Mouse (Mus musculus) liver, embryonic 11.5 days (tissue): ENCODE results near the gene Sdccag8. TPM values are rescaled to one million over a fixed set of nuclear protein-coding genes. Genes with fewer than 3 reads are reported as not detected.
A peak's percentile ranks its signal among the peaks of the same experiment; 100 is the strongest.

Experiments used
- ATAC-seq: fragments of 200-750 bp; cut with Nextera tagmentation; replicated peaks from 2 replicates; pipeline ENCODE4 v1.8.0; 2017; ENCODE audit warnings: moderate number of reproducible peaks, mild to moderate bottlenecking, moderate TSS enrichment, moderate library complexity; ENCODE audit not compliant: low FRiP score
- DNase-seq: peaks from one replicate; pipeline ENCODE4 v3.0.0-alpha.2; 2017; ENCODE audit warnings: low spot score
- H3K27ac ChIP-seq: fragments of 300-500 bp; sonication (generic); 2 replicates; pipeline ENCODE4 v1.5.1; 2014; ENCODE audit warnings: mild to moderate bottlenecking, low read depth, low read length, control low read depth
- H3K27me3 ChIP-seq: fragments of 300-500 bp; sonication (generic); replicated peaks from 2 replicates; pipeline ENCODE4 v1.6.1; 2014; ENCODE audit warnings: low read length, mixed read lengths; ENCODE audit not compliant: control insufficient read depth, insufficient read depth
- H3K36me3 ChIP-seq: fragments of 300-500 bp; sonication (generic); 2 replicates; pipeline ENCODE4 v1.6.1; 2014; ENCODE audit warnings: mild to moderate bottlenecking, low read length, moderate library complexity, mixed read lengths; ENCODE audit not compliant: control insufficient read depth, insufficient read depth
- H3K4me1 ChIP-seq: fragments of 300-500 bp; sonication (generic); replicated peaks from 2 replicates; pipeline ENCODE4 v1.6.1; 2014; ENCODE audit warnings: low read length, mixed read lengths; ENCODE audit not compliant: control insufficient read depth, insufficient read depth
- H3K4me2 ChIP-seq: fragments of 300-500 bp; sonication (generic); 2 replicates; pipeline ENCODE4 v1.6.1; 2014; ENCODE audit warnings: mild to moderate bottlenecking, control low read depth, moderate library complexity
- H3K4me3 ChIP-seq: fragments of 300-500 bp; sonication (generic); 2 replicates; pipeline ENCODE4 v1.5.1; 2014; ENCODE audit warnings: low read depth, low read length, control low read depth
- H3K9ac ChIP-seq: fragments of 300-500 bp; sonication (generic); 2 replicates; pipeline ENCODE4 v1.6.1; 2014; ENCODE audit warnings: low read depth, low read length, control low read depth
- H3K9me3 ChIP-seq: fragments of 300-500 bp; sonication (generic); 2 replicates; pipeline ENCODE4 v1.6.1; 2016; ENCODE audit warnings: low read length, inconsistent platforms, mixed read lengths; ENCODE audit not compliant: control insufficient read depth
- WGBS: fragments of 180-500 bp; shearing (Covaris S2); extraction: QIAGEN DNeasy Blood & Tissue Kit; methylation state at CpG from one replicate; pipeline ENCODE4 v1.1.7; 2014; 5-methylcytosine and 5-hydroxymethylcytosine counted together
- polyA plus RNA-seq: library from polyadenylated mRNA; unstranded; fragments of >200 nt; fragmentation: Nextera tagmentation; extraction: Ambion mirVana; gene quantifications from 2 replicates; pipeline ENCODE4 v1.2.1, GENCODE M21; 2014

Gene Sdccag8
- 9.4 and 11.7 TPM in 2 replicates for polyA plus RNA-seq

DNA sequence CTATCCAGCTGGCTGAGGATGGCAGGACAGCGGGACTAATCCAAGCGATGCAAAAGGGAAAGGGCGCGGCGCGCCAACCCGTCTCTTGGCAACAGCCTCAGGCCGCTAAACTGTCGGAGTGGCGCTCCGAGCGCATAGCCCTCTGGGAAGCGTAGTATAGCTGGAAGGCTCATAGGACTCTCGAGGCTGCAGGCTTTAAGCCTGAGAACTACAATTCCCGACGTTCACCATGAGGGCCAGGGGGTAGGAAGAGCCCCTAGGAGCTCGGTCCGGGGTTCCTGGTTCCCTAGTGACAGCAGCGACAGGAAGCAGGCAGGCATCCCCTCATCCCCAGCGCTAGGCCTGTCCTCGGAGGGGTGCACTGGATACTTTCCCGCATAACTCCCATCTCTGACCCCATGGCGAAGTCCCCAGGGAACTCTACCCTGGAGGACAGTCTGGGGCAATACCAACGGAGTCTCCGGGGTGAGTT is at the start of gene Sdccag8:
Sdccag8 (plus strand) TSS at position 70 of the 472 bp plus-strand sequence.
- WGBS = under 1% methylated on average over 25 of the region's 25 CpGs
- peak; percentile 94 for ATAC-seq

DNA sequence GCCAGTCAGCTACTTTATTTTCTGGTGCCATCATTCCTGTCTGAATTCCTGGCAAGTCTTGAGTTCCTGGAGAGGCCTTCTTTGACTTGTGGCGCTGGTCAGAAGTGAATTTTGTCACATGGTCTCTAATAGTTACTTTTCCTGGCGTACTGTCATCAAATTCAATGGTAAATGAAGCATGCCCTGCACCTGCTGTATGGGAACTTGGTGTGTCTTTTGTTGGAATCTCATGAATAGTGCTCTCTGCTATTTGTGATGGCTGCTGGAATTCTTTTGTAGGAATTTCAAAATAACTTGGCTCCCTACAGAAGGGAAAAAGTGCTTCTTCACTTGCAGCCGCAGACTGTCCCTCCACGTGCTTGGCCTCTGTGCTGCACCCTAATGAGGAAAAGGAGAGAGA is 39.9 kb upstream of the Sdccag8 start:
- no peaks in the 10 kb centered on the region for H3K4me1 ChIP-seq
- no peak overlapping the region for H3K9ac ChIP-seq
- H3K4me3 ChIP-seq = no peak overlapping the region
- DNase-seq (no peak), ATAC-seq (no peak)
- peaks cover 8% of the 10 kb centered on the region; the same call in 1 of the 2 replicates for H3K36me3 ChIP-seq
- H3K27ac ChIP-seq = no peak overlapping the region
- no peak overlapping the region for H3K4me2 ChIP-seq
- WGBS = 90% methylated on average over 4 of the region's 4 CpGs
- H3K27me3 ChIP-seq = no peaks in the 10 kb centered on the region
- no peaks in the 10 kb centered on the region for H3K9me3 ChIP-seq

More for the DNA sequence above, at the start of gene Sdccag8:
- DNase-seq = peak; percentile 83
- no peaks in the 10 kb centered on the region for H3K36me3 ChIP-seq
- peak within 1 kb of the TSS; percentile 81 for H3K9ac ChIP-seq
- H3K9me3 ChIP-seq = no peaks in the 10 kb centered on the region
- peak within 1 kb of the TSS; percentile 91 for H3K4me3 ChIP-seq
- peak within 1 kb of the TSS; percentile 88 for H3K4me2 ChIP-seq
- peak within 1 kb of the TSS; percentile 91 for H3K27ac ChIP-seq
- H3K27me3 ChIP-seq = no peaks in the 10 kb centered on the region
- peaks cover 19% of the 10 kb centered on the region for H3K4me1 ChIP-seq

DNA sequence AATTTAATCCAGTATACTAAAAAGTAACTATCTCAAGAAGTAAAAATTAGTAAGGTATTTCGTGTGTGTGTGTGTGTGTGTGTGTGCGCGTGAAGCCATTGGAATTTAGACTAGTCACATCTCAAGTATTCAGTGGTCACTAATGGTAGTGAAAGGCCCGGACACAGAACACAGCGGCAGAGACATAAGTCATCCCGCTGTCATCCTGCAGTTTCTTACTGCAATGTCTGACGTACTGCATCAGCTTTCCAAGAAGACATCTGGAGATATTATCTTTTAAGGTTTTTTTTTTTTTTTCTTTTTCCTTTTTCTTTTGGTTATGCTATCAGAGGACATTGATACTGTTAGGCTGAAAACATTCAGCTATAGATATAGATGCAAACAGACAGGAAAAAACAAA is 25.1 kb upstream of the Sdccag8 start:
- Histone ChIP-seq H3K9ac (no peak overlapping the region), H3K27ac (no peak overlapping the region), H3K4me2 (no peak overlapping the region), H3K27me3 (no peaks in the 10 kb centered on the region), H3K9me3 (no peaks in the 10 kb centered on the region), H3K4me1 (no peaks in the 10 kb centered on the region), H3K36me3 (peaks cover 2% of the 10 kb centered on the region; the same call in 1 of the 2 replicates), H3K4me3 (no peak overlapping the region)
- 86% methylated on average over 7 of the region's 7 CpGs for WGBS
- no peak for ATAC-seq
- DNase-seq = no peak

DNA sequence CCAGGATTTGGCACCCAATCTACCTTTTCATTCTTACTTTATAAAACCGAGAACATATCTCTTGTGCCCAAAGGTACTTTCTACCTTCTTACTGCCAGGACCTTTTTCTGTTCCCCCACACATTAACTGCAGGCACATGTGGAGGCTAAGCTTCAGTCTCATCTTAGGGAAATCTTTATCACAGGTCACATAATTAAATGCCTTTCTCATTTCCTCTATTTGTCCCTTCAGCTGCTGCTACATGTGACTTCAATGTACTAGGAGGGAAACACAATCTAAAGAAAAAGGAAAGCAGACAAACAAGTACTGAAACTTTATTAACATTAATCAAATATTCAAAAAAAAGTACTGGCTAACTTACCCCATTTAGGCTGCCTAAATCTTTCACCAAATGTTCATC is 22.3 kb upstream of the Sdccag8 start:
- no peak for DNase-seq
- ATAC-seq = no peak
- Histone ChIP-seq H3K4me2 (no peak overlapping the region), H3K36me3 (no peaks in the 10 kb centered on the region; the same call in 1 of the 2 replicates), H3K27me3 (no peaks in the 10 kb centered on the region), H3K4me3 (no peak overlapping the region), H3K27ac (no peak overlapping the region), H3K9ac (no peak overlapping the region), H3K9me3 (no peaks in the 10 kb centered on the region), H3K4me1 (no peaks in the 10 kb centered on the region)
- WGBS = 78% methylated on average over 1 of the region's 1 CpGs

DNA sequence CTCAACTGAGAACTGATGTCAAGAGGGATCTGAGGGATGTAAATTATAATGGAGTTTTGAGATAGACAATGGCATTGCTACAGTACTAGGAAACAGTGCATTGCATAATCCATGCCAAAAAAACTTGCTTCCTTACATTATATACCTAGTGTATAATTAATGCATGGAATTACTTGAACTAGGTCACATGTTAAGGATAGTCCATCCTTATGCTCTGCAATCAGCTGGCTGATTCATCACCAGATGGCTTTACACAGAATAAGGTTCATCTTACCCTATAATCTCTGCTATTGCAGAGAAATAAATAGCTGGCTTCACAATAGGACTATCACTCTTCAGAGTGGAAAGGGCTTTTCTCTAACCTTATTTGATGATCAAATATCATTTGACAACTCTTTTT is 15.8 kb upstream of the Sdccag8 start:
- H3K9ac ChIP-seq = no peak overlapping the region
- ATAC-seq = no peak
- DNase-seq = no peak
- no peak overlapping the region for H3K4me2 ChIP-seq
- H3K36me3 ChIP-seq = no peaks in the 10 kb centered on the region
- H3K27me3 ChIP-seq = no peaks in the 10 kb centered on the region
- H3K9me3 ChIP-seq = no peaks in the 10 kb centered on the region
- H3K27ac ChIP-seq = no peak overlapping the region
- no peaks in the 10 kb centered on the region for H3K4me1 ChIP-seq
- no peak overlapping the region for H3K4me3 ChIP-seq

DNA sequence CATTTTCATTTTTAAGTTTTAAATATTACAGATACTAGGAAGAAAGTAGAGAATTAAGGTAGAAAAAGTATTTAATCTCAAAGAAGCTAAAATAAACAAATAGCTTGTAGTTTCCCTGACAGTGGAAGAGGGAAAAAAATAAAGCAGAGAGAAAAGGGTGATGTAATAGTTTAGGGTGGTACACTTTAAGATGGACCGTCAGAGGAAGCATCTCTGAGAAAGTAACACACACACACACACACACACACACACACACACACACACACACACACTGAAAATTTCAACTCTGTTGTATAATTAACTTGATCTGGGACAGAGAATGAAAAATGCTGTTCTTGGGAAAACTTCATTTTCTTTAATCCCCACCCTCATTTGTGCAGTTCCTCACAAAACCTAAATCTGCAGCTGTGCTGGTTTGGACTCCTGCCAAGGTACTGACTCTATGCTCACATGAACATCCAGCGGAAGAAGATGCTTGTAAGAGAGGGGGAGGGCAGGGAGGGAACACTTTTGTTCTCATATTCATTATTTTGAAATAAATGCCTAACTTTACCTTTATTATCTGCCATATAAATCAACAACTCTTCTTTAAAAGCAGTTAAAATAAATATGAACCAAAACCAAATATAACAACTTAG is 13.6 kb upstream of the Sdccag8 start:
- no peak overlapping the region for H3K9ac ChIP-seq
- H3K4me2 ChIP-seq = no peak overlapping the region
- 0 out of 2 replicates have a peak, but pooled peaks have one; percentile 21 for ATAC-seq
- no peaks in the 10 kb centered on the region for H3K27me3 ChIP-seq
- no peak overlapping the region for H3K4me3 ChIP-seq
- 47% methylated on average over 2 of the region's 2 CpGs for WGBS
- H3K4me1 ChIP-seq = no peaks in the 10 kb centered on the region
- H3K27ac ChIP-seq = no peak overlapping the region
- H3K9me3 ChIP-seq = no peaks in the 10 kb centered on the region
- no peak for DNase-seq
- H3K36me3 ChIP-seq = no peaks in the 10 kb centered on the region

DNA sequence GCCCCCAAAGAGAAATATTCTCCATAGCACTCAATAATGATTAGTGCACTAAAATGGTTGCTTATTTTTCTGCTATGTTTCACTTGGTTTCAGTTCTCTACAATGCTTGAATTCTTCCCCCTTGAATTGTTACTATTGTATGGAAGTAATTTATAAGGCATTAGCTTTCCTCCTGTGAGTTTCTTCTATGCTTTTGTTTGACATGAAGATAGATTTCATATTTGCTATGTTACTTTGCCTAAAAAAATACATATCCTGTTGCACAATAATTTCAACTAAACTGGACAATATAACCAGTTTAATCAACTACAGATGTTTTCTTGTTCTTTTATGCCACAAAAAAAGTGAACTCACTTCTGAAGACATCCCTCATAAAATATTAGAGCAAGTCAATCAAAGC is 4.3 kb upstream of the Sdccag8 start:
- DNase-seq (no peak), ATAC-seq (no peak)
- Histone ChIP-seq H3K27me3 (no peaks in the 10 kb centered on the region), H3K4me3 (no peak overlapping the region), H3K9ac (no peak overlapping the region), H3K27ac (no peak overlapping the region), H3K9me3 (no peaks in the 10 kb centered on the region), H3K36me3 (no peaks in the 10 kb centered on the region), H3K4me2 (no peak overlapping the region), H3K4me1 (peaks cover 9% of the 10 kb centered on the region)

DNA sequence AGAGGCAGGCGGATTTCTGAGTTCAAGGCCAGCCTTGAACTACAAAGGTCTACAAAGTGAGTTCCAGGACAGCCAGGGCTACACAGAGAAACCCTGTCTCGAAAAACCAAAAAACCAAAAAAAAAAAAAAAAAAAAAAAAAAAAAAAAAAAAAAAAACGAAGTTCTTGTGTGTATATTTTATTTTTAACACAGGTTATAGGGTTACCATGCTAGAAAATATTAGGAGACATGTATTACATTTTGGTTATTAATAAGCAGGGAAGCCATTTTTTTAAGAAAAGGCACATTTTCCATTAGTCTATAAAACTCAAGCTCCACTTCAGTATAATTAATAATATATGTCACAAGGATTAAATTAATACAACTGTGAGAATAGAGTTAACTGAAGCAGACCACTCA is 2.6 kb upstream of the Sdccag8 start:
- no peaks in the 10 kb centered on the region for H3K27me3 ChIP-seq
- peak overlapping the region; percentile 91 for H3K4me3 ChIP-seq

More for the DNA sequence above, 2.6 kb upstream of the Sdccag8 start:
- DNase-seq (no peak), ATAC-seq (no peak)
- Histone ChIP-seq H3K27ac (no peak overlapping the region), H3K4me2 (peak overlapping the region; percentile 88), H3K9me3 (no peaks in the 10 kb centered on the region), H3K4me1 (peaks cover 9% of the 10 kb centered on the region), H3K36me3 (no peaks in the 10 kb centered on the region), H3K9ac (no peak overlapping the region)
- WGBS = 67% methylated on average over 3 of the region's 3 CpGs
